Mouse (Mus musculus) cortical plate, adult 2 months (tissue): ENCODE measurements around the gene Dnah2.

Experiments used
- CTCF ChIP-seq: fragments of 200-500 bp; IDR thresholded peaks from 2 replicates; pipeline ENCODE4 v1.5.1; 2011; ENCODE audit warnings: mild to moderate bottlenecking, control low read depth, low read length; ENCODE audit not compliant: insufficient read depth; ENCODE audit errors: extremely low read depth
- POLR2A ChIP-seq: fragments of 200-500 bp; IDR thresholded peaks from 2 replicates; pipeline ENCODE4 v1.6.1; 2011; ENCODE audit warnings: mild to moderate bottlenecking, low read length, control low read depth; ENCODE audit not compliant: insufficient read depth; ENCODE audit errors: extremely low read depth

DNA sequence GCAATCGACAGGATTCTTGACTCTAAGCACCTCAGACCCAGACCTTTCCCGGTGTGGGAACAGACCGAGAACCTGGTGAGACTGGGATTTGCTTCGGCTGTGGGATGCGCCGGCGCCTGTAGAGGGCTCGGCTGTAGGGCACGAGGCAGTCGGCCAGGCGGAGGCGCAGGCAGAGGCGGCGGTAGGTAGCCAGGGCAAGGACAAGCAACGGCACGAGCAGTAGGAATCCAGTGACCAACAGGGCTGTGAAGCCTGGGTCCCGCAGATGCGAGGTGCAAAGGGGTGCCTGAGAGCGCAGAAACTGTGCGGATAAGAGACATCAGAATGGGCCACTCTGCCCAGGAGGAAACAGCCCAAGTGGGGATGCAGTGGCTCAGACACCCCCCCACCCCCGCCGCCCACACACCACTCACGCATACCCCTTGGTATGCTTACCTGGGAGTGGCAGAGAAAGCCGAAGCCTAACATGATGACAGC lies 151.3 kb downstream of the Dnah2 start:
- TF ChIP-seq CTCF: no peak
- 0 out of 2 replicates have a peak, but pooled peaks have one; percentile 3 for TF ChIP-seq POLR2A
